Mouse (Mus musculus) embryo, embryonic 11 days (tissue): ENCODE data around the gene Odc1.

ENCODE experiments used
- DNase-seq: peaks from one replicate; pipeline ENCODE4 v3.0.0-alpha.2; 2015

Gene Odc1

GRCm38 (mm10) chr12:17588906-17589612, 44.5 kb downstream of the Odc1 start:
- DNase-seq = no peak

GRCm38 (mm10) chr12:17591249-17591648, 46.7 kb downstream of the Odc1 start:
- no peak for DNase-seq

GRCm38 (mm10) chr12:17593956-17594355, 49.4 kb downstream of the Odc1 start:
- DNase-seq = no peak

GRCm38 (mm10) chr12:17594701-17595100, 50.1 kb downstream of the Odc1 start:
- DNase-seq = no peak

- DNase-seq = no peak
These were observed 50.6 kb downstream of the Odc1 start for GRCm38 (mm10) chr12:17595166-17595565.
